Mouse (Mus musculus): ENCODE data around the gene Smim11. TPM values are rescaled to one million over a fixed set of nuclear protein-coding genes. Genes with fewer than 3 reads are reported as not detected.
A peak's percentile ranks its signal among the peaks of the same experiment; 100 is the strongest.

Gene Smim11
- total RNA-seq (2014; fragmentation: Nextera tagmentation) (83.4 and 84.1 TPM in 2 replicates), total RNA-seq (2017) (161 and 180 TPM in 2 replicates)

DNA sequence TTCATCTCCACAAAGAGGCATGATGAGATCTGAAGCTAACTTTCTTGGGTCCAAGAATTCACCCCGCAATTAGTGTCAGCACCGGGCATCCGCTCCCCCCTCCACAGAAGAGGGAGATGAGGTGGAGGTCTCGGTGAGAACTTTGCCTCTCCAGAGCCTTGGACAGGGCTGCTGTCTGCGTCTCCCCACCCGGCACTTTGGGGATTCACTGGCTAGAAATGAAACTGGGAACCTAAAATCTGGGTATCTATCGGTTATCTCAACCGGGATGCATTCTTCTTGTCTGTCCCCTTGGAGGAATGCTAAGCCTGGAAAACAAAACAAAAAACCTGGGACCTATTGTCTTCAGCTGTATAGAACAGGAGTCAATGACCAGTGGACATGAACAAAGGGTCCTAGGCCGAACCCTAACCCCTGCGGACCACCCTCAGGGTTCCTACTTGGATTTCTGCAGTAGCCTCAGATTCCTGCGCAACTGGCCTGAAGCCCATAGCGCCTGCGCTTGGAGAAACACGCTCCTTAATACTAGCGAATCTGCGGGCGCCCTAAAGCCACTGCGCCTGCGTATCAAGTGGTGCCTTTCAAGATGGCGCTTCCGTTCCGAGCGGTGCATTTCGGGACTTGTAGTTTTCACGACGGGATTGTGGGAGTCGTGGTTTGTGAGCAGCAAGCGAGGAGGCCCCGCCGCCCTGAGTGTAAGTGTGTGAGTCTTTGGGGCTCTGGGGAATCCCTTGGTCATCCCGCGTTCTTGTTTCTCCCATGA lies at the start of gene Smim11:
TSS of gene Smim11 (plus strand) at position 638 of the 763 bp plus-strand sequence.
- ATAC-seq (replicated peaks; ENCODE audit: low FRiP score, low TSS enrichment, poor library complexity, severe bottlenecking) = peak; percentile 85

DNA sequence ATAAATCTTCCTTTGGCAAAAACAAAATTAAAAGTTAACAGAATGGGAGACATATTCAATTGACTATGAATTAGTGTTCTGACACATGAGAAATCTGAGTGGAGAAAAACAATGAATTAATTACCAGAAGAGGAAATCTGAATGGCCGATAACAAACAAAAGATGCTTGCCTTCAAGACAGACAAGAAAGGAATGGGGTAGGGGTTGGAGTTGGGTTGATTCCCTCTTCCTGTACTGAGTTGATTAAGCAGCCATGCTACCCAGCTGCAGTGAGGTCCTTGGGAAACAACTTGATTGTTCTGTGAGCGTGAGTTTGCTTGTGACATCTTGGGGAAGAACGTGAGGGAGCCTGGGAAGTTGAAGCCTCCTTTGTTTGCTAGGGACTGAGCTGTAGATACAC lies 46.8 kb upstream of the Smim11 start:
- ATAC-seq (replicated peaks; ENCODE audit: low FRiP score, low TSS enrichment, poor library complexity, severe bottlenecking) = no peak

- no peak for ATAC-seq (replicated peaks; ENCODE audit: low FRiP score, low TSS enrichment, poor library complexity, severe bottlenecking)
Measured at GRCm38 (mm10) chr16:92267861-92268260, 33.2 kb upstream of the Smim11 start.

- no peak for ATAC-seq (replicated peaks; ENCODE audit: low FRiP score, low TSS enrichment, poor library complexity, severe bottlenecking)
Measured at GRCm38 (mm10) chr16:92274516-92274915, 26.6 kb upstream of the Smim11 start.

- ATAC-seq (replicated peaks; ENCODE audit: low FRiP score, low TSS enrichment, poor library complexity, severe bottlenecking) = no peak
Measured at GRCm38 (mm10) chr16:92275526-92275925, 25.6 kb upstream of the Smim11 start.

- ATAC-seq (replicated peaks; ENCODE audit: low FRiP score, low TSS enrichment, poor library complexity, severe bottlenecking) = no peak
Measured at GRCm38 (mm10) chr16:92282671-92283070, 18.4 kb upstream of the Smim11 start.

- ATAC-seq (replicated peaks; ENCODE audit: low FRiP score, low TSS enrichment, poor library complexity, severe bottlenecking) = no peak
Measured at GRCm38 (mm10) chr16:92285068-92285467, 16.0 kb upstream of the Smim11 start.

- ATAC-seq (replicated peaks; ENCODE audit: low FRiP score, low TSS enrichment, poor library complexity, severe bottlenecking) = peak; percentile 48; the same call in 1 of the 2 replicates
Measured at GRCm38 (mm10) chr16:92286609-92287008, 14.5 kb upstream of the Smim11 start.

DNA sequence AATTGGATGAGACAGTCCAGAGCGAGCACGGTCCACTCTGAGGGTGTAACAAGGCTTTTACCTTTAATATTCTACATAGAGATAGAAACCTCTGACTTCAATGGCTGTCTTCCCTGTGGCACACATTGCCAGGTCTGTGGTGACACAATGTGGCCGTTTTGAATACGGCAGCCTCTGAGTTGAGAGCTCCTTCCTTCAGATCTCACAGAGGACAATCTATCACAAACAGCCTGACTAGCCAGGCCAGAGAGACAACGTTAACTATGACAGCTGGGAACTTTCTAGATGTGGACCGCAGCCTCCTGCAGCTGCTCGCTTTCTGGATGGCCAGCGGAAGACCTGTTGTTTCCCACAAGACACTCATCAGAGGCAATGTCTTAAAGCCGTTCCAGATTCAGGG lies 12.3 kb upstream of the Smim11 start:
- ATAC-seq (replicated peaks; ENCODE audit: low FRiP score, low TSS enrichment, poor library complexity, severe bottlenecking) = no peak

DNA sequence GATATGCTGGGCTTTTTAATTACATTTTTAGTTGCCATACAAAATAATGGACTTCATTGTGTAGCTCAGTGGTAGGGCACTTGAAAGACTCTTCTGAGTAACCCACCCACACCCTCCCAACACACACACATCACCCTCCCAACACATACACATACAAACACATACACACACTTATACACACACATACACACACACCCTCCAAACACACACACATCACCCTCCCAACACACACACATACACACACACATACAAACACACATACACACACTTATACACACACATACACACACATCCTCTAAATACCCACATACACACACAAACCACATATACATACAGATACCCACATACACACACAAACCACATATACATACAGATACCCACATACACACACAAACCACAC lies 11.0 kb upstream of the Smim11 start:
- no peak for ATAC-seq (replicated peaks; ENCODE audit: low FRiP score, low TSS enrichment, poor library complexity, severe bottlenecking)

- no peak for ATAC-seq (replicated peaks; ENCODE audit: low FRiP score, low TSS enrichment, poor library complexity, severe bottlenecking)
Measured at GRCm38 (mm10) chr16:92292101-92292500, 9.0 kb upstream of the Smim11 start, which contains the start of gene Kcne2. TSS of gene Kcne2 (plus strand) at chr16:92292389.

DNA sequence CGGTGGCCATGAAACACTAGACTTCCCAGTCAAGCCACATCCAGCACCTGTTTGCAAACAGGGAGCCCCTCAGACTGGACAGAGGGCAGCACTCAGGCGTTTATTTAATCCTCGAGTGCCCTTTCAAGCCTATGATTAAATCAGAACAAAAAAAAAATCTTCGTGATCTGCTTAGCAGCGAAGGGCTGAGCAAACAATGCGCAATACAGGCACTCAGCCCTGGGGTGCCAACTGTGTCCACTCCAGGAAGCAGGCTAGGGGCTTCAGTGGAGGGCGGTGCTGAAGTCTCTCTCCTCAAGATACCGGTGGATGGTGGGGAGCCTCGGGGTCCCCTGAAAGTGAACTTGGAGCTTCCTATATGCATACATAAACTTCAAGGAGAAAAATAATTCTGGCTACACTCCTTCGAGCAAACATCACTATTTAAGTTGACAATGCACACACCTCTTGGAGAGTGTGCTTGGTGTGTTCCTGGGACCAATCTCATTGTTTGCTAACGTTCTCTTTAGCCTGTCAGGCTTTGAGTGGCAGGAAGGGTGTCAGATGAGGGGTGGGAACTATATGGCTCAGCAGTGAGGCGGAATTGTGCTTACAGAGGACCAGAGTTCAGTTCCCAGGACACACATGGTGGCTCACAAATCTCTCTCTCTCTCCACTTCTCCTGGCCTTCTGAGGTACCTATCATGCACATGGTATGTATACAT lies 6.7 kb upstream of the Smim11 start:
- ATAC-seq (replicated peaks; ENCODE audit: low FRiP score, low TSS enrichment, poor library complexity, severe bottlenecking) = no peak

DNA sequence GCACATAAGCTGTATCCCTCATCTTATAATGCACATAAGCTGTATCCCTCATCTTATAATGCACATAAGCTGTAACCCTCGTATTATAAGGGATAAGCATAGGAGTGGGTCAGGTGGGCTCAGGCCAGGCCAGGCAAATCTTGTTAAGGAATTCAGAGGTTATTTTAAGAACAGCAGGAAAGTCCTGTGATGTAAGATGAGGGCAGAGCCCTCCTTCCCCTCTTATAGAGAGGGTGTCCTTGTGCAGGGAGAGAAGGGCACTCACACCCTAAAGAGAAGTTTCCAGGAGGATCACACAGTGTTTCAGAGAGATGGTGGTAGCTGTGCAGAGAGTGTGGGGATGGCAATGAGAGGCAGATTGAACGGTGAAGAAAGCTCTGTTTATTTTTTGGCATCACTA lies 5.8 kb upstream of the Smim11 start:
- no peak for ATAC-seq (replicated peaks; ENCODE audit: low FRiP score, low TSS enrichment, poor library complexity, severe bottlenecking)

DNA sequence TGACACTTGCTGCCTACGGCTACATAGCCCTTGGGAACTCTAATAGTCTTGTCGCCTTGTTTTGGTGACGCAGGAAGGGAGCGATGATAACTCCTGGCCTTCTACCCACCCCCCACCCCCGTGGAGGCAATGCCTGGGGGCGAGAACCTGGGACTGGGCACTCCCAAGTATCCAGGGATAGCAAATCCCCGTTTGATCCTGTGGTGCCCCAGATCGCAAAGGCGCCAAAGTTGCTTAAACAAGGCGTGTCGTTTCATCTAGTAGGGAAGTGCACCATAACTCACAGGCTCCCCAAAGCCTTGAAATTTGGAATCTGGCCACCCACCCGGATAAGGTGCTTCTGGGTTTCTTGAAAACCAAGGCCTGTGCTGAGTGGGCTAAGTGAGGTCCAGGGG lies 323 bp downstream of the Smim11 start:
- peak; percentile 39 for ATAC-seq (replicated peaks; ENCODE audit: low FRiP score, low TSS enrichment, poor library complexity, severe bottlenecking)

GRCm38 (mm10) chr16:92301989-92302388 lies 903 bp downstream of the Smim11 start:
- peak; percentile 57; the same call in 1 of the 2 replicates for ATAC-seq (replicated peaks; ENCODE audit: low FRiP score, low TSS enrichment, poor library complexity, severe bottlenecking)

GRCm38 (mm10) chr16:92302506-92302905 lies 1.4 kb downstream of the Smim11 start:
- ATAC-seq (replicated peaks; ENCODE audit: low FRiP score, low TSS enrichment, poor library complexity, severe bottlenecking) = no peak

DNA sequence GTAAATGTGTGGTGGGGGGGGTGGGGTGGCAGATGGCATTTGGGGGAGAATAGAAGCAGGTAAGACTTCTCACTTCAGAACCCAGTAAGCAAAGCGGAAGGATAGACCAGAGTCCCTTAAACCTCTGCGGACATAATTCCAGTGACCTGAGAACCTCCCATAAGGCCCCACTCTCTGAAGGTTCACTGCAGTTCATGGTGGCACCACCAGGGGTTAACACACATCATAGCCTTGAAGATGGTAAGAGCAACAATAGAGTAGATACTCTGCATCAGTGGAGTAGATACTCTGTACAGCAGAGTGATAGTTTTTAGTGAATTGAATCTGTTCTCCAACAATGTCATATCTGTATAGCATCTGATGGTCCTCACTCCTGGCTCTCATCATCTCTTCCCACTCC lies 4.4 kb downstream of the Smim11 start:
- no peak for ATAC-seq (replicated peaks; ENCODE audit: low FRiP score, low TSS enrichment, poor library complexity, severe bottlenecking)

- ATAC-seq (replicated peaks; ENCODE audit: low FRiP score, low TSS enrichment, poor library complexity, severe bottlenecking) = no peak
Measured at GRCm38 (mm10) chr16:92307947-92308346, 6.9 kb downstream of the Smim11 start.

GRCm38 (mm10) chr16:92309126-92309525 lies 8.0 kb downstream of the Smim11 start:
- no peak for ATAC-seq (replicated peaks; ENCODE audit: low FRiP score, low TSS enrichment, poor library complexity, severe bottlenecking)

DNA sequence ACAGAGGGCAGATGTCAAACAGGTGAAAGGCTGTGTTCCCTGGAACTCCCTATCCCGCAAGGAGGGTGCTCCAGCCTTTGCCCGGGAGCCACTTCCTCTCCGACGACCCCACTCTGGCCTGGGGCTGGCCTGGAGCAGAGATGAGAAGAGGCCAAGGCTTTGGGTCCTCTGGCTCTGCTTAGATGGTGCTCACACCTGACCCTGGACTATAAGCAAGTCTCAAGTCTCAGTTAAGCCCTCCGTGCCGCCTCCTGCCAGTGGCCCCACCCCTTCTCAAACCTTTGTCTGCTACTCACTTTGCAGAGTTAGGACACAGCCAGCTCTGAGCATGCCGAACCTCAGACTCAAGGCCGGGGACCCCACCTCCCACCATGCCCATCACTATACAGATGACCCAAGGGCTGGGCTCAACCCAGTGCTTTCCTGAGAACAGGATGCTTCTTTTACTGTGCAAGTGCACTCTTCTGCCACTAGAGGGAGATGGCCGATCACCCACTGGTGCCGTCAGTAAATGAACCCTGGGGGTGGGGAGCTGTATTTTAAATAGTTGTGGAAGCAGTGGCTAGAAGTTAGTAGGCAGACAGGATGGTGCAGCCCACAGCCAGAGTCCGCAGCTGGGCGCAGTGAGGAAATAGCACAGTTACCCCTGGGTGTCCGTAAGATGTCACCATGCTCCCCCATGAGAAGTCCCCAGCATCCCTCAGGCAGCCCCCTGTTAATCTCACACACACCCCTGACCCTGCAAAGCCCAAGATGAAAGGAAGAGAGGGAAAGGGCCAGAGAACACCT lies 13.1 kb downstream of the Smim11 start:
- peak; percentile 95 for ATAC-seq (replicated peaks; ENCODE audit: low FRiP score, low TSS enrichment, poor library complexity, severe bottlenecking)

Measured in megakaryocyte-erythroid progenitor cell, adult 5-6 weeks (primary cell).